Mouse (Mus musculus) layer of hippocampus, adult 9-11 months (tissue): ENCODE data around the gene Bcar1.

Experiments used
- DNase-seq: peaks from one replicate; pipeline ENCODE4 v3.0.0; 2022

Bcar1 gene

GRCm38 (mm10) chr8:111712588-111712987, 31.0 kb downstream of the Bcar1 start:
- no peak for DNase-seq

- DNase-seq = peak; percentile 85
Observed at GRCm38 (mm10) chr8:111712135-111712534, 31.5 kb downstream of the Bcar1 start.

DNA sequence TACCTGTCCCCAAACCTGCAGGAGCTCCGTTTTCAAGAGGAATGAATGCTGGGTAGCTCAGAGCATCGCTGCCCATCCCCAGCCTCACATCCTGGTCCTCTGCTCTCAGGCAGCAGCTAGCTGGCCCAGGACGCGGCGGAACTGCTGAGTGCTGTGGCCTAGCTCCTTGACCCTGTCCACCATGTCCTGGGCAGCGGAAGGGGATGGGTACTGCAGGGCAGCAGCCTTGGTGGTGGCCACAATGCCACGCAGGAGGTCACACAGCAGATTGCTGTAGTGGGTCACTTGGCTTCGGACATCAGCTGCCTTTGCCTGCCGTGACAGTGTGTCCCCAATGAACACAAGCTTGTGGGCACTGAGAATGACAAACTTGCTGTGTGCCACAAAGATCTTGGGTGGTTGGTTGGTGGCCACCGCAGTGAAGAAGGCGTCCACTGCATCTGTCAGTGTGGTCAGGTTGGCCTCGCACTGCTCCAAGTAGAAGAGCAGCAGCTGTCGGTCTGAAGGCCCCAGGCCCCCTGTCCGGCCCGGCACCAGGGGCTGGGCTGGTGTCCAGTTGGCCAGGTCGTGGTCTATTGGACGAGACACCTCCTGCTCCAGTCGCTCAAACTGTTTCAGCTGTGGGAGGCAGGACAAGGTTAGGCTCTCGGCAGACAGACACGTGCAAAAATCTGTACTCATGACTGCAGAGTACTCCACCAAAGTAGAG, 32.7 kb downstream of the Bcar1 start:
- DNase-seq = no peak

- no peak for DNase-seq
Observed at GRCm38 (mm10) chr8:111709223-111709622, 34.4 kb downstream of the Bcar1 start.

DNA sequence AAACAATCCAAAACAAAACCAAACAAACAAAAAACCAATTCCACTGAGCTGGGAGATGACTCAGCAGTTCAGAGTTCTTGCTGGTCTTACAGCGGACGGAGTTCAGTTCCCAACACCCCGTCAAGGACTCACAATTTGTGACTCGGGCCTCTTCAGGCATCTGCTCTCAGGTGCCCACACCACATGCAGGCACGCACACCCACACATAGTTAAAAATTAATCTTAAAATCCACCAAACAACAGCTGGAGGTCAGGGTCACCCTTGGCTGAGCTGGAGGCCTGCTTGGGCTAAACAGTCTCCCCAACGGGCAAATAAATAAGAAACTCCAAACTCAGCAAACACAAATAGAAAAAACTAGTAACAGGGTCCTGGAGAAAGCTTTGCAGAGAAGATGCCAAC, 35.3 kb downstream of the Bcar1 start:
- no peak for DNase-seq

GRCm38 (mm10) chr8:111705699-111706098, 37.9 kb downstream of the Bcar1 start:
- no peak for DNase-seq

DNA sequence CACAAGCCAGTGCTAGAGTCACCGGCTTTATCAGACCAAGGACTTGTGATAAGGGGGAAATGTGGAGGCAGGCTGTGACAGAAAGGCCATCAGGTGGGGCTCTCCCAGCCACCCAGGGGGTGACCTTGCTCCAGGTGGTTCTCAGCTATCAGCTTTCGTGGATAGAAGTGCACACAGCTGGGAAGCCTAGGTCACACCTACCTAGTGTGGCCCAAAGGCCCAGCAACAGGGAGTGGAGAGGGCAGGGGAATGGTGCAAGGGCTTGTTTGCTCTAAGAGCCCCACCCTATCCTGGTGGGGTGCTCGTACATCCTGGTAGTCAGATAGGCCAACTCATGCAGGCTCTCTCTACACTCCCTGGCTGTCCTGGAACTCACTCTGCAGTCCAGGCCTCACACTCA, 38.4 kb downstream of the Bcar1 start:
- DNase-seq = no peak

DNA sequence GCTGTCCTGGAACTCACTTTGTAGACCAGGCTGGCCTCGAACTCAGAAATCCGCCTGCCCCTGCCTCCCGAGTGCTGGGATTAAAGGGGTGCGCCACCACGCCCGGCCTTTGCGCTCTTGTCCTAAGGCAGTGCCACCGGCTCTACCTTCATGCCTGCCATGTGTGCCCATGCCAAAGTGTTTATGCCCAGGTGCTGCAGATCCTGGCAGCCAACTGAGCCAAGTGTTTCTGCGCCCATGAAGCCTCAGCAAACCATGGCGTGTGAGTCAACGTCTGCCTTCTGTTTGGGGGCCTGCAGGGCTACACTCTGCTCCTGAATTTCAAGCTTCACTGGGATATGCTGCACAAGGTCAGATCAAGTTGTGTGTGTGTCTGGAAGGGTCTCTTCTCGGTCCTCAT, 39.0 kb downstream of the Bcar1 start:
- DNase-seq = no peak

- DNase-seq = no peak
Observed at GRCm38 (mm10) chr8:111701380-111701779, 42.2 kb downstream of the Bcar1 start.

DNA sequence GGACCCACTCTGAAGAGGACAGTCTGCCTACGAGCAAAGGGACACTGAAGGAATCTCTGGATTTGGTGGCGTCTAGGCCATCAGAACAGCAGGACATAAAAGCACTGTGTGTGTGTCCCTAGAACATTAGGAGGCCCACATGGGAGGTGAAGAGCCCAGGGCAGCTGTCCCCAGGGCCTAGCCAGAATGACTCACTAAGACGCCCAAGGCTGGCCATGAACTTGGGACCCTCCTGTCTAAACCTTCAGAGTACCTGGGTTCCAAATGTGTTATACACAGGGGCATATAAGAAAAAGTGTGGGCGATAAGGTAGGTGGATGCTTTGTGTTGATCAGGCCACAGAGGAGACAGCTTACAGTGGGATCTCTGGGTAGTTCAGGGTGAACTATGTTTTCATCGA, 42.9 kb downstream of the Bcar1 start:
- no peak for DNase-seq

DNA sequence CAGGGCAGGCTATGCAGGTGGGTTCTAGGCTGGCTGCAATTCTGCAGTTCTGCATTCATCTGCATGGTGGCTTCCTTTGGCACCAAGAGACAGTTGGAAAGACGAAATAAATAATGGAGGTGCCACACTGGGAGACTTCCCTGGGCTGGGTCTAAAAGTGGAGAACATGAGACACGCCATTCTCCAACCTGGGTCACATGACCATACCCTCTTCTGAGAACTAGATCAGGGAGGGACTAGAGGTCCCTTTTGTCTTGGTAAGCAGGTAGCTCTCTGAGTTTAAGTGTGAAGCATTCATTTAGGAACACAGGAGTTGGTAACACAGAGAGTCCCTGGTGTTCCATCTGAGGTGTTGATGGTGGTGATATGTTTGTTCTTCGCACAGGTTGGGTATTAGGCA, 43.4 kb downstream of the Bcar1 start:
- no peak for DNase-seq

DNA sequence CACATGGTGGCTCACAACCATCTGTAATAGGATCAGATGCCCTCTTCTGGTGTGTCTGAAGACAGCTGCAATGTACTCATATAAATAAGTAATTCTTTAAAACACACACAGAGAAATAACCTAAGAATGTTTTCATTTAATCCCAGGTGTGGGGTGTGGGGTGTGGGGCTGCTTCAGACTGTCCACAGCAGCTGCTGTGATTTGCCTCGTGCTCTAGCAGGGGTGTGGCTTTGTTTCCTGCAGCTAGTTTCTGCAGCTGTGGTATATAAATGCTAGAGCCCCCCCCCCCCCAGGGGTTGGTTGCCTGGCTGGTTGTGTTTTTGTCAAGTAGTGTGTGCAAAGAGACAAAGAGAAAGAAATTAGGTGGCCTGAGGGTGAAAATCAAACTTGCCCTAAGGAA, 44.6 kb downstream of the Bcar1 start:
- no peak for DNase-seq

- no peak for DNase-seq
Observed at GRCm38 (mm10) chr8:111697655-111698054, 46.0 kb downstream of the Bcar1 start.

- no peak for DNase-seq
Observed at GRCm38 (mm10) chr8:111695441-111695840, 48.2 kb downstream of the Bcar1 start.

DNA sequence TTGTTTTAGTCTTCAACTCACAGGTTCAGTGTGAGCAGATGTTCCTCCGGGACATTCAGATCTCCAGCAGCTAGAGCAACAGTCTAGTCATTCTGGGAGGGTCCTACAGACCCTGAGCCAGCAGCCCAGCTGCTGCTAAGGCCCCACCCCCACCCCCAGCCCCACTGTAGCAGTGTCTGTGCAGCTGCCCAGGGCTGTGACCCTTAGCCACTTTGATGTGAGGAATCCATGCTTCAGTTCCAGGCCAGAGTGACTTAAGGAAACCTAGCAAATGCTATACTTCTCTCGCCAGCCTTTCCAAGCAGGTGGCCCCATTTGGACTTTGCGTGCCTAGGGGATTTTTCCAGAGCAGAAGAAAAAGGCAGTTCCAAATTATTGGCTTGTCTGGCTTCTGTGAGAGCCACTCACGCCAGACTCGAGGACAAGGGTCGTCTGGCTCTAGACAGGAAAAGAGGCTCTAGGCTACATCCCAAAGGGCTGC, 50.3 kb downstream of the Bcar1 start:
- DNase-seq = no peak

GRCm38 (mm10) chr8:111690960-111691445, 52.6 kb downstream of the Bcar1 start, which contains the start of gene Ctrb1:
Gene Ctrb1, minus strand, starts transcription at chr8:111691010.
- DNase-seq = no peak

DNA sequence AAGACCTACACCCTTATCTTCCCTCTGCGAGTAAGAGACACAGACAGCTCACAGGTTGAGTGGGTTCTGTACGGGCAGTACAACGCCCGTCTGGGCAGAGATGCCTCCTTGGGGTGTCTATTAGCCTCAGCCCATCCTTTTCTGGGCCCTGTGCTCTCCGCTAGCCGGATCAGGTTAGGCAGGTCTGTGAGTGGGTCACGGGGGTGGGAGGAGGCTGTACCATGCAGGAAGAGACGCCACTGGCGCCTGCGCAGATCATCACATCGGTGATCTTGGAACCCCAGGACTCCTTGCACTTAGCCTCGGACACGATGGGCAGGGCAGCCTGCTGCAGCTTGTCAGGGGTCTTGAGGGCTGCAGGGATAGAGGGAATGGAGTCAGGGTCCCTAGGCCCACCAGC, 56.7 kb downstream of the Bcar1 start:
- no peak for DNase-seq

GRCm38 (mm10) chr8:111682521-111682920, 61.1 kb downstream of the Bcar1 start:
- DNase-seq = no peak

DNA sequence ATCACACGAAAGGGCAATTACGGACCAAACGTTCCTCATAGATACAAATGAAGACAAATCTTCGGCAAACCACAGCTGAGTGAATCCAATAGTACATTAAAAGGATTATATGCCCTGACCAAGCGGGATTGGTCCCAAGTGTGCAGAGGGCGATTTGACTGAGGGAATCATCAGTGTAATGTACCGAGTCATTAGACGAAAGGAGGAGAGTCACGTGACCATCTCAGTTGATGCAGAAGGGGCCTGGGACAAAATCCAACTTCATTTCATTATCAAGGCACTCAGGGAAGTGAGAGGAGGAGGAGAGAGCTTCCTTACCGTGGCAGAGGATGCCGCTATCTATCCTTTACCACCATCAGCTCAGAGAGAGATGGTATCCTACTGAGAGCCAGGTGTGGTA, 62.5 kb downstream of the Bcar1 start:
- no peak for DNase-seq

DNA sequence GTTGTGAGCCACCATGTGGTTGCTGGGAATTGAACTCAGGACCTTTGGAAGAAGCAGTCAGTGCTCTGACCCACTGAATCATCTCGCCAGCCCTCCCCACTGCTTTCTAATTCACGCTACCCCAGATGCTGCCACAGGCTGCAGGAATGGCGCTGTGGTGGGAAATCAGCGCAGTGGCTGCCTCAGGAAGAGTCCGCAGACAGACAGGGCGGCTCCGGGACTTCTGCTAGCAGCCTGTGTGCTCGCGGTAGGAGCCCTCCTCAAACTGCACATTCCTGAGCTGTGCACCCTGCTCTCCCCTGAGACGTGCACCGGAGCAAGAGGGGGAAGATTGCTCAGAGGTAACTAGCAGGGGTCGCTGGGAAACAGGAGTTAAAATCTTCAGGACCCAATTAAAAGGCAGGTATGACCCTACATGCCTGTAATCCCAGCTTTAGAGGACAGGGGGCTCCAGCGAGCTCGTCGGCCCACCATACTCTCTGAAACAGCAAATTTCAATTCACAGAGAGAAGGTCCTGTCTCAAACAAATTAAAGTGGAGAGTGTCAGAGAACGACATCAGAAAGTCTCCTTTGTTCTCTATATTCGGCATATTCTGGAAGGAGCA, 63.1 kb downstream of the Bcar1 start:
- no peak for DNase-seq

- peak; percentile 59 for DNase-seq
Observed at GRCm38 (mm10) chr8:111678848-111679247, 64.8 kb downstream of the Bcar1 start.

DNA sequence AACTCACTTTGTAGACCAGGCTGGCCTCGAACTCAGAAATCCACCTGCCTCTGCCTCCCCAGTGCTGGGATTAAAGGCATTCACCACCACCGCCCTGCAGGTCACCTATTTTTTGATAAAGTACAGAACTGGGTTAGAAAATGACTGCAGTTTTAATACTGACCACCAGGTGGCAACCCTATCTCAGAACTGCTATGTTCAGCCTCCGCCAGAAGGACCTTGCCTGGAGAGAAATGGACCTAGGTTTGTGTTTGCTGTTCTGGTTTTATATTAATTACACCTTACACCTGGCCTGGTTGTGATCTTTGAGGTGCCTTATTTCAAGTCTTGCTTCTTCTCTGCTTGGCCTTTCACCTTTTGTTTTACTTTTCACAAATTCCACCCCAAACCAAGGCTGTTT, 65.5 kb downstream of the Bcar1 start:
- peak; percentile 36 for DNase-seq

DNA sequence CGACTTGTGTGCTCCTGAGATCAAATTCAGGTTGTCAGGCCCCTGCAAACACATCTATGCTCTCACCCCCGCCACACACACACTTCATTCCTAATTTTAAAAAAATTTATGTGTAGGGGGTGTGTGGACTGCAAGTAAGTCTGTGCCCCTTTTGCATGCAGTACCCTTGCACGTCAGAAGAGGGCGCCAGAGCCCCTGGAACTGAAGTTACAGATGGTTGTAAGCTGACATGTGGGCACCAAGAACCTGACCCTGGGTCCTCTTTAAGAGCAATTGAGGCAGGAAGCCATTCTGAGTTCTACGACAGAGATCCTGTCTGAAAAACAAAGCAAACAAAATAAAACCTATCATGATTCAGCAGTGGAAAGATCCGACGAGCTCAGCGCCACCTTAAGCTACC, 67.4 kb downstream of the Bcar1 start:
- DNase-seq = no peak

- DNase-seq = no peak
Observed at GRCm38 (mm10) chr8:111666751-111667150, 76.9 kb downstream of the Bcar1 start.

- peak; percentile 77 for DNase-seq
Observed at GRCm38 (mm10) chr8:111662473-111662872, 81.1 kb downstream of the Bcar1 start.
